Mouse (Mus musculus): Measurements from ENCODE around the gene Ddx56. TPM values are rescaled to one million over a fixed set of nuclear protein-coding genes. Genes with fewer than 3 reads are reported as not detected.
"Not testable (repeated sequence)": the region's sequence is repeated elsewhere in the genome, so short reads cannot be mapped to it uniquely, and the experiment has no call there.

Ddx56 gene
- polyA plus RNA-seq, 1 experiment from 2014 or later = 79.6 TPM

- peaks cover 25% of the 10 kb centered on the region for H3K36me3 ChIP-seq (ENCODE audit: control insufficient read depth, insufficient read depth, low read length)
- WGBS = 92% methylated on average over 2 of the region's 2 CpGs
- not testable (repeated sequence) for DNase-seq (ENCODE audit: low spot score); H3K27ac ChIP-seq (replicated peaks; ENCODE audit: low read depth, low read length); H3K27me3 ChIP-seq (replicated peaks; ENCODE audit: control insufficient read depth, insufficient read depth, low read length); H3K9me3 ChIP-seq (ENCODE audit: control insufficient read depth, low read length); H3K9ac ChIP-seq (ENCODE audit: low read depth, low read length); H3K4me2 ChIP-seq (ENCODE audit: low read depth, low read length); H3K4me3 ChIP-seq (ENCODE audit: low read depth, low read length); ATAC-seq (ENCODE audit: low read depth); H3K4me1 ChIP-seq (ENCODE audit: control insufficient read depth, insufficient read depth, low read length)
Measured at GRCm38 (mm10) chr11:6254602-6255001, 13.0 kb downstream of the Ddx56 start.

GRCm38 (mm10) chr11:6252824-6253223 lies 14.7 kb downstream of the Ddx56 start:
- Histone ChIP-seq H3K36me3 (ENCODE audit: control insufficient read depth, insufficient read depth, low read length) (peaks cover 7% of the 10 kb centered on the region; the same call in 1 of the 2 replicates), H3K9ac (ENCODE audit: low read depth, low read length) (no peak overlapping the region), H3K27ac (replicated peaks; ENCODE audit: low read depth, low read length) (no peak overlapping the region), H3K4me1 (ENCODE audit: control insufficient read depth, insufficient read depth, low read length) (no peaks in the 10 kb centered on the region), H3K4me2 (ENCODE audit: low read depth, low read length) (no peak overlapping the region), H3K4me3 (ENCODE audit: low read depth, low read length) (no peak overlapping the region), H3K9me3 (ENCODE audit: control insufficient read depth, low read length) (no peaks in the 10 kb centered on the region), H3K27me3 (replicated peaks; ENCODE audit: control insufficient read depth, insufficient read depth, low read length) (no peaks in the 10 kb centered on the region)
- no peak for DNase-seq (ENCODE audit: low spot score)
- ATAC-seq (ENCODE audit: low read depth) = no peak
- WGBS = 88% methylated on average over 4 of the region's 4 CpGs

GRCm38 (mm10) chr11:6252248-6252647 lies 15.3 kb downstream of the Ddx56 start:
- H3K9ac ChIP-seq (ENCODE audit: low read depth, low read length) = no peak overlapping the region
- no peak overlapping the region for H3K27ac ChIP-seq (replicated peaks; ENCODE audit: low read depth, low read length)
- WGBS = 86% methylated on average over 5 of the region's 5 CpGs
- H3K27me3 ChIP-seq (replicated peaks; ENCODE audit: control insufficient read depth, insufficient read depth, low read length) = no peaks in the 10 kb centered on the region
- ATAC-seq (ENCODE audit: low read depth) = no peak
- no peak overlapping the region for H3K4me3 ChIP-seq (ENCODE audit: low read depth, low read length)
- 0 out of 2 replicates have a peak, but pooled peaks cover 1% of the 10 kb centered on the region for H3K36me3 ChIP-seq (ENCODE audit: control insufficient read depth, insufficient read depth, low read length)
- DNase-seq (ENCODE audit: low spot score) = no peak
- no peaks in the 10 kb centered on the region for H3K9me3 ChIP-seq (ENCODE audit: control insufficient read depth, low read length)
- H3K4me1 ChIP-seq (ENCODE audit: control insufficient read depth, insufficient read depth, low read length) = no peaks in the 10 kb centered on the region
- H3K4me2 ChIP-seq (ENCODE audit: low read depth, low read length) = no peak overlapping the region

GRCm38 (mm10) chr11:6244707-6245106 lies 22.9 kb downstream of the Ddx56 start:
- no peak overlapping the region for H3K4me2 ChIP-seq (ENCODE audit: low read depth, low read length)
- no peak overlapping the region for H3K27ac ChIP-seq (replicated peaks; ENCODE audit: low read depth, low read length)
- no peaks in the 10 kb centered on the region for H3K4me1 ChIP-seq (ENCODE audit: control insufficient read depth, insufficient read depth, low read length)
- H3K36me3 ChIP-seq (ENCODE audit: control insufficient read depth, insufficient read depth, low read length) = no peaks in the 10 kb centered on the region
- no peaks in the 10 kb centered on the region for H3K9me3 ChIP-seq (ENCODE audit: control insufficient read depth, low read length)
- no peak for ATAC-seq (ENCODE audit: low read depth)
- no peak overlapping the region for H3K9ac ChIP-seq (ENCODE audit: low read depth, low read length)
- H3K4me3 ChIP-seq (ENCODE audit: low read depth, low read length) = no peak overlapping the region
- no peaks in the 10 kb centered on the region for H3K27me3 ChIP-seq (replicated peaks; ENCODE audit: control insufficient read depth, insufficient read depth, low read length)
- DNase-seq (ENCODE audit: low spot score) = no peak
- whole genome bisulfite sequencing = 50% methylated on average over 17 of the region's 19 CpGs

GRCm38 (mm10) chr11:6233025-6233424 lies 34.5 kb downstream of the Ddx56 start:
- H3K9me3 ChIP-seq (ENCODE audit: control insufficient read depth, low read length) = peaks cover 19% of the 10 kb centered on the region; the same call in 1 of the 2 replicates
- WGBS = 94% methylated on average over 4 of the region's 4 CpGs
- ATAC-seq (ENCODE audit: low read depth) = no peak

GRCm38 (mm10) chr11:6230012-6230411 lies 37.6 kb downstream of the Ddx56 start, which contains the start of gene Npc1l1:
Gene Npc1l1 (minus strand): TSS chr11:6230143.
- Histone ChIP-seq H3K4me1 (ENCODE audit: control insufficient read depth, insufficient read depth, low read length) (no peaks in the 10 kb centered on the region), H3K27me3 (replicated peaks; ENCODE audit: control insufficient read depth, insufficient read depth, low read length) (no peaks in the 10 kb centered on the region)
- no peak for DNase-seq (ENCODE audit: low spot score)

More at GRCm38 (mm10) chr11:6233025-6233424, 34.5 kb downstream of the Ddx56 start:
- Histone ChIP-seq H3K4me2 (ENCODE audit: low read depth, low read length) (no peak overlapping the region), H3K4me3 (ENCODE audit: low read depth, low read length) (no peak overlapping the region), H3K9ac (ENCODE audit: low read depth, low read length) (no peak overlapping the region), H3K27ac (replicated peaks; ENCODE audit: low read depth, low read length) (no peak overlapping the region), H3K27me3 (replicated peaks; ENCODE audit: control insufficient read depth, insufficient read depth, low read length) (no peaks in the 10 kb centered on the region), H3K4me1 (ENCODE audit: control insufficient read depth, insufficient read depth, low read length) (no peaks in the 10 kb centered on the region), H3K36me3 (ENCODE audit: control insufficient read depth, insufficient read depth, low read length) (no peaks in the 10 kb centered on the region)
- no peak for DNase-seq (ENCODE audit: low spot score)

GRCm38 (mm10) chr11:6224541-6225229 lies 42.9 kb downstream of the Ddx56 start:
- no peaks in the 10 kb centered on the region for H3K4me1 ChIP-seq (ENCODE audit: control insufficient read depth, insufficient read depth, low read length)
- no peak for ATAC-seq (ENCODE audit: low read depth)
- H3K4me3 ChIP-seq (ENCODE audit: low read depth, low read length) = no peak overlapping the region
- no peaks in the 10 kb centered on the region for H3K9me3 ChIP-seq (ENCODE audit: control insufficient read depth, low read length)
- no peaks in the 10 kb centered on the region for H3K27me3 ChIP-seq (replicated peaks; ENCODE audit: control insufficient read depth, insufficient read depth, low read length)
- DNase-seq (ENCODE audit: low spot score) = peak; percentile 8
- no peak overlapping the region for H3K27ac ChIP-seq (replicated peaks; ENCODE audit: low read depth, low read length)
- no peak overlapping the region for H3K9ac ChIP-seq (ENCODE audit: low read depth, low read length)
- H3K4me2 ChIP-seq (ENCODE audit: low read depth, low read length) = no peak overlapping the region
- 75% methylated on average over 14 of the region's 14 CpGs for WGBS
- no peaks in the 10 kb centered on the region for H3K36me3 ChIP-seq (ENCODE audit: control insufficient read depth, insufficient read depth, low read length)

More at GRCm38 (mm10) chr11:6230012-6230411, 37.6 kb downstream of the Ddx56 start, which contains the start of gene Npc1l1:
- Histone ChIP-seq H3K4me3 (ENCODE audit: low read depth, low read length) (no peak within 1 kb of the TSS), H3K9ac (ENCODE audit: low read depth, low read length) (no peak within 1 kb of the TSS), H3K9me3 (ENCODE audit: control insufficient read depth, low read length) (peaks cover 10% of the 10 kb centered on the region; the same call in 1 of the 2 replicates), H3K27ac (replicated peaks; ENCODE audit: low read depth, low read length) (no peak within 1 kb of the TSS), H3K4me2 (ENCODE audit: low read depth, low read length) (no peak within 1 kb of the TSS), H3K36me3 (ENCODE audit: control insufficient read depth, insufficient read depth, low read length) (no peaks in the 10 kb centered on the region)
- ATAC-seq (ENCODE audit: low read depth) = no peak
- WGBS = 86% methylated on average over 7 of the region's 7 CpGs

GRCm38 (mm10) chr11:6222187-6222586 lies 45.4 kb downstream of the Ddx56 start:
- Histone ChIP-seq H3K36me3 (ENCODE audit: control insufficient read depth, insufficient read depth, low read length) (no peaks in the 10 kb centered on the region), H3K9me3 (ENCODE audit: control insufficient read depth, low read length) (no peaks in the 10 kb centered on the region), H3K4me2 (ENCODE audit: low read depth, low read length) (no peak overlapping the region), H3K27ac (replicated peaks; ENCODE audit: low read depth, low read length) (no peak overlapping the region), H3K4me3 (ENCODE audit: low read depth, low read length) (no peak overlapping the region), H3K4me1 (ENCODE audit: control insufficient read depth, insufficient read depth, low read length) (no peaks in the 10 kb centered on the region), H3K27me3 (replicated peaks; ENCODE audit: control insufficient read depth, insufficient read depth, low read length) (no peaks in the 10 kb centered on the region), H3K9ac (ENCODE audit: low read depth, low read length) (no peak overlapping the region)
- 94% methylated on average over 10 of the region's 10 CpGs for WGBS
- DNase-seq (ENCODE audit: low spot score) = no peak
- no peak for ATAC-seq (ENCODE audit: low read depth)

GRCm38 (mm10) chr11:6219967-6220366 lies 47.6 kb downstream of the Ddx56 start:
- Histone ChIP-seq H3K9me3 (ENCODE audit: control insufficient read depth, low read length) (no peaks in the 10 kb centered on the region), H3K27me3 (replicated peaks; ENCODE audit: control insufficient read depth, insufficient read depth, low read length) (no peaks in the 10 kb centered on the region), H3K4me2 (ENCODE audit: low read depth, low read length) (no peak overlapping the region), H3K4me3 (ENCODE audit: low read depth, low read length) (no peak overlapping the region), H3K4me1 (ENCODE audit: control insufficient read depth, insufficient read depth, low read length) (no peaks in the 10 kb centered on the region), H3K36me3 (ENCODE audit: control insufficient read depth, insufficient read depth, low read length) (no peaks in the 10 kb centered on the region), H3K9ac (ENCODE audit: low read depth, low read length) (no peak overlapping the region), H3K27ac (replicated peaks; ENCODE audit: low read depth, low read length) (no peak overlapping the region)
- DNase-seq (ENCODE audit: low spot score) = no peak
- no peak for ATAC-seq (ENCODE audit: low read depth)
- WGBS = 72% methylated on average over 6 of the region's 6 CpGs

Data from embryonic facial prominence, embryonic 14.5 days (tissue).